Mouse (Mus musculus) liver, embryonic 14 days (tissue): ENCODE results near the gene Rab3b. TPM values are rescaled to one million over a fixed set of nuclear protein-coding genes. Genes with fewer than 3 reads are reported as not detected.

ENCODE experiments used
- polyA plus RNA-seq: library from polyadenylated mRNA; depleted of rRNA; stranded (reverse); fragments of >200 nt; gene quantifications from 2 replicates; pipeline ENCODE4 v1.2.3, GENCODE M21; 2012; rRNA removed

Rab3b gene
- 0.94 and 1.1 TPM in 2 replicates for polyA plus RNA-seq

DNA sequence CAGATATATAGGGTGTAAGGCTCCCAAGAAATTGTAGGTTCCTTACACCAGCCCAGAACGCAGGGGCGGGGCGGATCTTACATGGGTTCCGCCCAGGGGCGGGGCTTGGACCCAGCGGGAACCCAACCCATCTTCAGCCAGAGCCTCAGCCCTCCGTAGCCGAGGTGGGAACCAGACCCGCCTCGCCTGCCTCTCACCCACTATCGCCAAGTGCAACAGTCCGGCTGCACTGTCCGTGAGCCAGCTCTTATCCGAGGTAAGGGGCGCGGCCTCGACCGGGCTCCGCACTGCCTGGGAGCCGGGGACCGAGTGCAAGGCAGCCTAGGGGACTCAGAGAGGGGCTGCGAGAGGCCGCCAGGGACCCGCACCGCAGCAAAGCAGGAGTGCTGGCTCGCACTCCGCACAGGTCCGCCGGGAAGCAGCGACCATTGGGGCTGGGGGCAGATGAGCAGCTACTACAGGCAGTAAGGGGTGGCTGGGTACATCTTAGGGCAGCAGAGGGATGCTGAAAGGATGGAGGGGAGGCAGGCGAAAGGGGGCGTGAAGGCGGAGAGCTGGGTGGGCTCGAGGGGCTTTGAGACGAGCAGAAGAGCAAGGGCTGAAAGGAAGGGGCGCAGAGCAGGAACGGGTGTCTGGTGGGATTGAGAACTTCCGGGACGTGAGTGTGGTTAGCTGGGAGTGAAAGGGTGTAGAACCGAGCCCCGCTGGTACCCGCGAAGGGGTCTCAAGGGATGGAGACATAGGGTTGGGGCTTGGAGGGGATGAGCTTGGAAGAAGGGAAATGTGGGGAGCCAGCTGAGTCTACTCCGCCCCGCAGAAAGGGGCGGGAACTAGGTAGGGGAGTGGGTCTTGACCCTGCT lies at the start of gene Rab3b:
Gene Rab3b, plus strand, starts transcription at position 101 of the 860 bp plus-strand sequence.

DNA sequence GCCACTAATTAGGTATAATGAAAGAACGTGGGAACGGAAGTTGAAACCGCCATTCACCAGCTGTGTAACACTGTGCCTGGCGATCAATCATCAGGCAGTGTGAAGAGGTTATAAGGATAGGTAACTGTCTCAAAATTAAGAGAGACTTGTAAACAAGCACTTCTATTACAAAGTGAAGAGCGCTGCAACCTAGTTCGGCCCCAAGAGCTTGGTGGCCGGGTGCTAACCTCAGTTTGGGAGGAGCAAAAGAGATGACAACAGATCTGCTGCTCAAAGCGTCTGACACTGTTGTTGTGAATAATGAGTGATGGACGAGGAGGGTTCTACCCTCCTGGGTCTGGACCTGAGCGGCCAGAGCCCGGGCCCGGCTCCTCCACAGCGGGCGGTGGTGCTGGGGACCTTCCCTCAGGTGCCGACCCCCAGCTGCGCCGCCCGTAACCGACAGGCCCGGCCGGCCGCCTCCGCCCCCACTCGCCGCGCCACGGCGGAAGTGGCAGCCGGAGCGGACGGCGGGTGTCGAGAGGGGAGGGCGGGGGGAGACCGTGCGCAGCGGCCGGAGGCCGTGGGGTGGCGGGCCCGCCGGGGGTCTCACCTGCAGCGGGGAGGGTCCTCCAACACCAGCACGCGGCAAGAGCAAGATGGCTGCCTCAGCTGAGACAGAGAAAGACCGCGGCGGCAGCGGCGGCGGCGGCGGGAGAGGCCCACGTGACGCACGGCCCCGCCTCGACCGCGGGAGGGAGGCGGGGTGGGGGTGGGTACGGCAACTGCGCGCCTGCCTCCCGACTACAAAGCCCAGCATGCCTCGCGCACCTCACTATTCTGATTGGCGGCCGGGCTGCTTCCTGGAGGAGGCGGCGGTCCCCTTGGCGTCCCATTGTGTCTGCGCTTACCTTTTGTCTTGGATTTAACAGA lies 45.7 kb upstream of the Rab3b start, which contains the start of gene Btf3l4:
Gene Btf3l4, minus strand, starts transcription at position 699 of the 912 bp plus-strand sequence.

DNA sequence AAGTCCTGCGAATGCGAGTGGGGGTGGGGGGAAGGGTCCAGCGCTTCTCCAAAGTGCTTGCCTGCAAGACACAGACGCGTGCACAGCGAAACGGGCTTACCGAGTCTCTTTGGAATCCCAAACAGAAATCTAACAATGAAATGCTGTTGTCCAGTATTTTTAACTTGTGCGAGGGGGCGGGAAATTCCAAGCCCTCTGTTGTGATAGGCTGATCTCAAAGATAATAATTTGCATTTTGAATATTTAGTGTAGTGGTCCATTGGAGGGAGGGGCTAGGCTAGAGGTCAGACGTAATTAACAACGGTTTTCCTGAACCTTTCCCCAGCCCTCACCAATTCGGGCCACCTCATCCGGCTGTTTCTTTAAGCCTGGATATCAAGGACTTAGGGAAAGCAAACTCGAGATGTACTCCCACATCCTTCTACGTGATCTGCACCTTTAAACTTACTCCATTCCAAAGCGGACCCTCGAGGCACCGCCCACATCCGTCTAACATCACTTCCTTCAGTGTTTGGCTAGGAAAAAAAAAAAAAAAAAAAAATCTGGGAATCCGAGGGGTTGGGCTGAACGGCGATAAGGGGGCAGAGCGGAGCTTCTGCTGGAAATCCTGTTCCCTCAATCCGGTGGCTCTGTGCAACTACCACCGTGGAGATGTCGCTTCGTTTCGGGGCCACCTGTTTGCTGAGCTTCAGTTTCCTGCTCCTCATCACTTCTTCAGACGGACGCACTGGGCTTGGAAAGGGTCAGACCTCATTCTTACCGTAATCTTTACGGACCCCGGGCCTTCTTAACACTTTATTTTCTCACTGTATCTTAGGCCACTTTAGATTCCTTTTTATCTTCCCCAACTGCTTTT lies 44.5 kb upstream of the Rab3b start, which contains the start of gene Txndc12:
Gene Txndc12, plus strand, starts transcription at position 487 of the 856 bp plus-strand sequence.

DNA sequence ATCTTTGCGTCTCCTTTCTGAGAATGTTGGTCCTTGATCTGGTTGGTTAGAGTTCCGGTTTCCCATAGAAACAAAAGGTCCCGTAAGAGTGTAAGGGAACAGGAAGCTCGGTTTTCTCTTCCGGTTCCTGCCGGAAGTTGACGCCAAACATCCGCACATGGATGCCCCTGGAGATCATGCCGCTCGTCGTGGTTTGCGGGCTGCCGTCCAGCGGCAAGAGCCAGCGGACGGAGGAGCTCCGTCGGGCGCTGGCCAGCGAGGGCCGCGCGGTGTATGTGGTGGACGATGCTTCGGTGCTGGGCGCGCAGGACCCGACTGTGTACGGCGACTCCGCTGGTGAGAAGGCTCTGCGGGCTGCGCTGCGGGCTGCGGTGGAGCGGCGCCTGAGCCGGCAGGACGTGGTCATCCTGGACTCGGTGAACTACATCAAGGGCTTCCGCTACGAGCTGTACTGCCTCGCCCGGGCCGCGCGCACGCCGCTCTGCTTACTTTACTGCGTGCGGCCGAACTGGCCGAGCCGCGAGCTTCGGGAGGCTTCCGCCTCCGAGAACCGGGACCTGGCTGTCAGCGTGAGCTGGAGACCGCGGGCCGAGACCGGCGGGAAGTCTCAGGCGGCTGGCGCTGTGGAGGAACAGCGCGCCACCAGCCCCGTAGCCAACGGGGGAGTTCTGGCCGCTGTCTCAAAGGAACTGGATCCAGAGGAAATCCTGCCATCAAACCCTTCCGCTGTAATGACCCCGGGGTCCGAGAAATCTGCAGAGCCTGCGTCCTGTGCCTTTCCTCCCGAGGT lies 31.0 kb upstream of the Rab3b start, which contains the start of gene Kti12:
Gene Kti12, plus strand, starts transcription at position 71 of the 790 bp plus-strand sequence.

DNA sequence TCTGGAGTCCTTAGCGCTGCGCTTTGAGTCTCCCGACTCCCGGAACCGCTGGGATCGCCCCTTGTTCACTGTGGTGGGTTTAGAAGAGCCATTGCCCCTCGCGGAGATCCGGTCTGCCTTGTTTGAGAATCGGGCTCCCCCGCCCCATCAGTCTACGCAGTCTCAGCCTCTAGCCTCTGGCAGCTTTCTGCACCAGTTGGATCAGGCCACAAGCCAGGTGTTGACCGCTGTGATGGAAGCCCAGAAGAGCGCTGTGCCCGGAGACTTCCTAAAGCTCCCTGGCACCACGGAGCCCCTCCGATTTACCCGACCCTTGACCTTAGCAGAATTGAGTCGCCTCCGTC lies 30.4 kb upstream of the Rab3b start, which contains the start of gene A730015C16Rik:
Gene A730015C16Rik, minus strand, starts transcription at position 115 of the 344 bp plus-strand sequence.

Other genes starting within 250 kb of the Rab3b start
- 0.01 TPM in 1 of 2 replicates, not detected in the other for gene 3110021N24Rik, start 159.4 kb upstream of the Rab3b start, polyA plus RNA-seq
- gene Zfyve9, start 98.3 kb upstream of the Rab3b start, polyA plus RNA-seq = 0.61 and 0.63 TPM in 2 replicates
- gene Btf3l4, start 45.4 kb upstream of the Rab3b start, polyA plus RNA-seq = 25.6 and 26.4 TPM in 2 replicates
- gene Txndc12, start 44.5 kb upstream of the Rab3b start, polyA plus RNA-seq = 11.6 and 14.5 TPM in 2 replicates
- 22.3 and 26.7 TPM in 2 replicates for gene Kti12, start 31.3 kb upstream of the Rab3b start, polyA plus RNA-seq
- 0.03 TPM in 1 of 2 replicates, not detected in the other for gene A730015C16Rik, start 30.4 kb upstream of the Rab3b start, polyA plus RNA-seq
- 36.4 and 42.9 TPM in 2 replicates for gene Nrd1, start 121.6 kb downstream of the Rab3b start, polyA plus RNA-seq